11 mouse cellular contexts compared by ENCODE assay signal in the genomic region with DNA sequence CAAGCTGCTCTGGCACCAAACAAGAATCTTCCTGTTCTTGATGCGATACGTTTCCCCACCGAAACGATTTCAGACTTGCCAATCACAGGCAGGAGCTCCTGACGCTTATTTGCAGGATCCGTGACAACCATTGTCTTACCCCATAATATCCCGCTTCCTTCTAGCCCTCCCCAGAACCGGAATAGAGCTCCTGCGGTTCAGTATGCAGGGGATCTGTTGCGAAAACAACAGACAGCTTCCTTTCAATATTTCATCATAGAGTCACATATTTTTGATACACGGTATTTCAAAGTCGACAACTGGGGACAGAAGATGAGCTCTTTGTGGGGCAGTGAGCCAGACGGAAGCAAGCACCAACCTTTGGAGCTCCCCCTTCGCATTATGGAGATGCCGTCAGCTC. TPM values are rescaled to one million over a fixed set of nuclear protein-coding genes. Genes with fewer than 3 reads are reported as not detected.
DNase-seq lines count a peak whose midpoint lies in the region; TF ChIP-seq lines count a peak whose summit lies in the region.
"Had no signal": no experiment of that assay in that cellular context is flagged by ENCODE, and none has a peak within 500 bp of the region (broad histone marks: within the 10 kb centered on the region; RNA-seq: fewer than 3 reads in every experiment).

No protein-coding gene starts in this region.

- no peak for TF ChIP-seq CTCF in left cerebral cortex, adult 2 months (IDR thresholded peaks at IDR 0.05)

- DNase-seq in left cerebral cortex, adult 2 months (ENCODE audit: extremely low spot score in 1 of 2, low spot score in 2 of 2), result no peak
- DNase-seq in left cerebral cortex, adult 18-20 months (ENCODE audit: low spot score in 2 of 2), result no peak
- peak; percentile 32 for DNase-seq in 416B (ENCODE audit: low read depth)
- peak; percentile 55 for DNase-seq in brain, adult 2 months (ENCODE audit: low read depth, low spot score)
- peak; percentile 28 to 63 for DNase-seq in layer of hippocampus, postnatal 14 days (ENCODE audit: low spot score in 2 of 2)
- DNase-seq in retina, postnatal 1 day, result no peak
- no peak for DNase-seq in ovary, adult 18-20 months (ENCODE audit: low spot score)
- DNase-seq: gastrocnemius, adult 2 months; thymus, postnatal 14 days had no signal

- intact Hi-C loops in left cerebral cortex, adult 2 months (cut with DNase I), result loop anchor here (2.0 to 5.0 kb wide), 2 partner anchors 66 to 110 kb away; no protein-coding TSS in a partner anchor

- no peak overlapping the region for H3K4me3 ChIP-seq in left cerebral cortex, adult 2 months
- H3K4me3 ChIP-seq: gastrocnemius, adult 2 months; midbrain, embryonic 12.5 days had no signal

- H3K27ac ChIP-seq in left cerebral cortex, adult 2 months, result peak overlapping the region; percentile 84
- H3K27ac ChIP-seq: gastrocnemius, adult 2 months; liver, embryonic 14.5 days; midbrain, embryonic 12.5 days had no signal

RNA-seq across cellular contexts. Expression of gene Zfp648, which starts 55.8 kb away (rescaled TPM):
- under 1 TPM; 0.95 to 0.96 TPM for total RNA-seq in left cerebral cortex, adult 2 months (2021)
- total RNA-seq in left cerebral cortex, adult 18-20 months (2021), result 1 to 10 TPM in 1 of 2 experiments, under 1 TPM in 1; 0.56 to 1.4 TPM
- total RNA-seq in layer of hippocampus, postnatal 14 days (2021), result under 1 TPM; 0.19 to 0.28 TPM
- total RNA-seq: gastrocnemius, adult 2 months had no signal

Comparison
In these comparisons a context has a peak if more than half of its experiments do, and no peak if none do; other contexts are left out.
1. DNase-seq: peak in 416B (single experiment), brain, adult 2 months (single experiment) and layer of hippocampus, postnatal 14 days (2 of 2); none in left cerebral cortex, adult 2 months (0 of 2), left cerebral cortex, adult 18-20 months (0 of 2), retina, postnatal 1 day (single experiment) and ovary, adult 18-20 months (single experiment).